Mouse (Mus musculus): ENCODE measurements around the gene Sarm1. TPM values are rescaled to one million over a fixed set of nuclear protein-coding genes. Genes with fewer than 3 reads are reported as not detected.

Gene Sarm1
- total RNA-seq, 1 experiment from 2014 or later = 0.23 TPM

GRCm38 (mm10) chr11:78430195-78430878 is 67.2 kb downstream of the Sarm1 start:
- ATAC-seq (ENCODE audit: extremely low read depth, insufficient number of reproducible peaks, low FRiP score, poor library complexity, severe bottlenecking) = no peak

GRCm38 (mm10) chr11:78428309-78428708 is 69.2 kb downstream of the Sarm1 start:
- ATAC-seq (ENCODE audit: extremely low read depth, insufficient number of reproducible peaks, low FRiP score, poor library complexity, severe bottlenecking) = no peak

- no peak for ATAC-seq (ENCODE audit: extremely low read depth, insufficient number of reproducible peaks, low FRiP score, poor library complexity, severe bottlenecking)
Observed at GRCm38 (mm10) chr11:78427655-78428054, 69.9 kb downstream of the Sarm1 start.

- no peak for ATAC-seq (ENCODE audit: extremely low read depth, insufficient number of reproducible peaks, low FRiP score, poor library complexity, severe bottlenecking)
Observed at GRCm38 (mm10) chr11:78425572-78425971, 72.0 kb downstream of the Sarm1 start.

GRCm38 (mm10) chr11:78424352-78424751 is 73.2 kb downstream of the Sarm1 start:
- ATAC-seq (ENCODE audit: extremely low read depth, insufficient number of reproducible peaks, low FRiP score, poor library complexity, severe bottlenecking) = no peak

Other genes with a start within 250 kb of the Sarm1 start
- 97.4 and 102 TPM in 2 replicates for gene 2610507B11Rik, start 236.0 kb downstream of the Sarm1 start, total RNA-seq (2017)
- gene BC030499, start 206.9 kb downstream of the Sarm1 start, total RNA-seq (2017) = 4.1 and 4.8 TPM in 2 replicates
- 0.37 and 0.93 TPM in 2 replicates for gene Spag5, start 196.2 kb downstream of the Sarm1 start, total RNA-seq (2017)
- 1.7 and 2.9 TPM in 2 replicates for gene Aldoc, start 174.8 kb downstream of the Sarm1 start, total RNA-seq (2017)
- gene Pigs, start 169.3 kb downstream of the Sarm1 start, total RNA-seq (2017) = 17.2 and 21.1 TPM in 2 replicates
- gene Unc119, start 154.3 kb downstream of the Sarm1 start, total RNA-seq (2017) = 62.9 and 76.7 TPM in 2 replicates
- not detected in 2 replicates for gene Foxn1, start 111.2 kb downstream of the Sarm1 start, total RNA-seq (2017)
- 0.25 and 0.47 TPM in 2 replicates for gene Slc13a2, start 75.5 kb downstream of the Sarm1 start, total RNA-seq (2017)
- gene Slc46a1, start 32.1 kb downstream of the Sarm1 start, total RNA-seq (2017) = not detected in 2 replicates
- not detected in 2 replicates for gene Vtn, start 1.3 kb upstream of the Sarm1 start, total RNA-seq (2017)
- gene Sebox, start 5.7 kb upstream of the Sarm1 start, total RNA-seq (2017) = not detected in 2 replicates
- 25.4 and 34.9 TPM in 2 replicates for gene Tmem199, start 14.4 kb upstream of the Sarm1 start, total RNA-seq (2017)
- 34.9 and 35.7 TPM in 2 replicates for gene Poldip2, start 14.4 kb upstream of the Sarm1 start, total RNA-seq (2017)
- gene Tnfaip1, start 38.6 kb upstream of the Sarm1 start, total RNA-seq (2017) = 7.4 and 7.6 TPM in 2 replicates
- 75.6 and 87.8 TPM in 2 replicates for gene Ift20, start 38.6 kb upstream of the Sarm1 start, total RNA-seq (2017)
- 0.93 and 2.9 TPM in 2 replicates for gene Tmem97, start 53.0 kb upstream of the Sarm1 start, total RNA-seq (2017)
- 41.5 and 46.1 TPM in 2 replicates for gene Nlk, start 199.6 kb upstream of the Sarm1 start, total RNA-seq (2017)